In genomic region chr11:117987032-117987451, GRCm38 (mm10) we compare ENCODE assay signal across 8 mouse cellular contexts. TPM values are rescaled to one million over a fixed set of nuclear protein-coding genes. Genes with fewer than 3 reads are reported as not detected.
DNase-seq lines count a peak whose midpoint lies in the region; ATAC-seq lines count a peak whose summit lies in the region.

No protein-coding gene starts in this region.

- intact Hi-C loops in gastrocnemius, postnatal 14 days (cut with DNase I; ENCODE audit: low total_unique reads), result no loop called here

- no peaks in the 10 kb centered on the region for H3K9me3 ChIP-seq in forebrain, embryonic 12.5 days
- H3K9me3 ChIP-seq in limb, embryonic 10.5 days (replicated peaks), result no peaks in the 10 kb centered on the region
- H3K9me3 ChIP-seq in midbrain, embryonic 11.5 days (ENCODE audit: control insufficient read depth, low read length), result no peaks in the 10 kb centered on the region

- H3K4me1 ChIP-seq in forebrain, embryonic 12.5 days, result peaks cover 54% of the 10 kb centered on the region
- peaks cover 33% of the 10 kb centered on the region for H3K4me1 ChIP-seq in limb, embryonic 10.5 days
- peaks cover 30% of the 10 kb centered on the region for H3K4me1 ChIP-seq in midbrain, embryonic 11.5 days (ENCODE audit: control insufficient read depth, insufficient read depth, low read length)

- peak overlapping the region; percentile 98 for H3K9ac ChIP-seq in forebrain, embryonic 12.5 days
- peak overlapping the region; percentile 94 for H3K9ac ChIP-seq in midbrain, embryonic 11.5 days (ENCODE audit: low read length)

- no peaks in the 10 kb centered on the region for H3K27me3 ChIP-seq in forebrain, embryonic 12.5 days
- H3K27me3 ChIP-seq in limb, embryonic 10.5 days (ENCODE audit: low read depth, poor library complexity, severe bottlenecking), result no peaks in the 10 kb centered on the region
- no peaks in the 10 kb centered on the region for H3K27me3 ChIP-seq in midbrain, embryonic 11.5 days (ENCODE audit: control insufficient read depth, insufficient read depth, low read length)

- H3K4me2 ChIP-seq in forebrain, embryonic 12.5 days, result peak overlapping the region; percentile 94
- peak overlapping the region; percentile 93 for H3K4me2 ChIP-seq in midbrain, embryonic 11.5 days

- H3K4me3 ChIP-seq in forebrain, embryonic 12.5 days (replicated peaks), result peak overlapping the region; percentile 100
- peak overlapping the region; percentile 100 for H3K4me3 ChIP-seq in limb, embryonic 10.5 days
- peak overlapping the region; percentile 100 for H3K4me3 ChIP-seq in midbrain, embryonic 11.5 days (ENCODE audit: low read depth, low read length)

- ATAC-seq in forebrain, embryonic 12.5 days (ENCODE audit: low FRiP score), result peak; percentile 77
- peak; percentile 76 for ATAC-seq in midbrain, embryonic 11.5 days (ENCODE audit: low FRiP score)

- WGBS in forebrain, embryonic 12.5 days, result 1% methylated on average over 31 of the region's 32 CpGs
- WGBS in limb, embryonic 10.5 days, result under 1% methylated on average over 32 of the region's 32 CpGs
- WGBS in midbrain, embryonic 11.5 days, result under 1% methylated on average over 32 of the region's 32 CpGs

- H3K27ac ChIP-seq in forebrain, embryonic 12.5 days, result peak overlapping the region; percentile 82
- H3K27ac ChIP-seq in limb, embryonic 10.5 days, result peak overlapping the region; percentile 91
- peak overlapping the region; percentile 11; the same call in 1 of the 2 replicates for H3K27ac ChIP-seq in midbrain, embryonic 11.5 days (ENCODE audit: low read depth, low read length)

- DNase-seq in gastrocnemius, postnatal 10 days, result peak; percentile 46
- no peak for DNase-seq in gastrocnemius, postnatal 14 days
- DNase-seq in MN1 (ENCODE audit: low spot score), result peak; percentile 46
- DNase-seq in limb, embryonic 10.5 days (ENCODE audit: low spot score), result no peak
- DNase-seq in midbrain, embryonic 11.5 days (ENCODE audit: low spot score, missing footprints), result no peak
- DNase-seq in left cerebral cortex, adult 18-20 months (ENCODE audit: low spot score in 2 of 2), result no peak
- no peak for DNase-seq in left cerebral cortex, adult 9 months (ENCODE audit: low spot score in 2 of 2)

- H3K36me3 ChIP-seq in forebrain, embryonic 12.5 days (replicated peaks), result no peaks in the 10 kb centered on the region
- H3K36me3 ChIP-seq in limb, embryonic 10.5 days, result no peaks in the 10 kb centered on the region
- no peaks in the 10 kb centered on the region for H3K36me3 ChIP-seq in midbrain, embryonic 11.5 days (ENCODE audit: control insufficient read depth, insufficient read depth, low read length)

RNA-seq across cellular contexts. Expression of gene Pgs1, which starts 0.9 kb away (rescaled TPM):
- 10 to 100 TPM; 17.8 to 21.6 TPM for total RNA-seq in gastrocnemius, postnatal 10 days (2021)
- 10 to 100 TPM; 15.6 to 17.1 TPM for total RNA-seq in gastrocnemius, postnatal 14 days (2021)
- 45.3 and 45.9 TPM in 2 replicates for polyA plus RNA-seq in forebrain, embryonic 12.5 days (2016; fragmentation: Nextera tagmentation; extraction: Ambion mirVana)
- 47.1 and 47.4 TPM in 2 replicates for polyA plus RNA-seq in limb, embryonic 10.5 days (2016; fragmentation: Nextera tagmentation; extraction: Ambion mirVana)
- 40.2 and 42.7 TPM in 2 replicates for polyA plus RNA-seq in midbrain, embryonic 11.5 days (2014; fragmentation: Nextera tagmentation; extraction: Ambion mirVana)
- 10 to 100 TPM; 87.1 to 89.0 TPM for total RNA-seq in left cerebral cortex, adult 18-20 months (2021)

RNA-seq across cellular contexts. Expression of gene Socs3, which starts 17.2 kb away (rescaled TPM):
- total RNA-seq in gastrocnemius, postnatal 10 days (2021), result 1 to 10 TPM; 6.2 to 9.8 TPM
- 1 to 10 TPM; 2.9 to 3.7 TPM for total RNA-seq in gastrocnemius, postnatal 14 days (2021)
- polyA plus RNA-seq in forebrain, embryonic 12.5 days (2016; fragmentation: Nextera tagmentation; extraction: Ambion mirVana), result 13.5 and 14.7 TPM in 2 replicates
- 11.2 and 13.2 TPM in 2 replicates for polyA plus RNA-seq in limb, embryonic 10.5 days (2016; fragmentation: Nextera tagmentation; extraction: Ambion mirVana)
- polyA plus RNA-seq in midbrain, embryonic 11.5 days (2014; fragmentation: Nextera tagmentation; extraction: Ambion mirVana), result 5.5 and 5.9 TPM in 2 replicates
- total RNA-seq in left cerebral cortex, adult 18-20 months (2021), result 1 to 10 TPM; 4.5 to 4.9 TPM

Comparison
In these comparisons a context has a peak if more than half of its experiments do, and no peak if none do; other contexts are left out.
1. DNase-seq: peak in gastrocnemius, postnatal 10 days (single experiment) and MN1 (single experiment); none in gastrocnemius, postnatal 14 days (single experiment), limb, embryonic 10.5 days (single experiment), midbrain, embryonic 11.5 days (single experiment), left cerebral cortex, adult 18-20 months (0 of 2) and left cerebral cortex, adult 9 months (0 of 2).
2. H3K27ac ChIP-seq: peak in every context shown above with its lines; median percentile 91 in limb, embryonic 10.5 days; 82 in forebrain, embryonic 12.5 days; 11 in midbrain, embryonic 11.5 days.
3. Peak in every context shown above with its lines, with median percentiles within 50 percentile points of each other: H3K4me3 ChIP-seq.